Mouse (Mus musculus) ovary, adult 18-20 months (tissue): Measurements from ENCODE around the gene Esp1.
"Not testable (repeated sequence)": the region's sequence is repeated elsewhere in the genome, so short reads cannot be mapped to it uniquely, and the experiment has no call there.

ENCODE experiments used
- DNase-seq: peaks from one replicate; pipeline ENCODE4 v3.0.0; 2022; ENCODE audit warnings: low spot score, mixed read lengths

The Esp1 gene

GRCm38 (mm10) chr17:40726820-40727219 lies at the start of gene Esp1:
Gene Esp1, plus strand, starts transcription at chr17:40727120.
- no peak for DNase-seq

GRCm38 (mm10) chr17:40716273-40716672 lies 10.6 kb upstream of the Esp1 start:
- no peak for DNase-seq

- DNase-seq, result not testable (repeated sequence)
These were observed 9.9 kb upstream of the Esp1 start for GRCm38 (mm10) chr17:40717055-40717454.

GRCm38 (mm10) chr17:40731296-40731695 lies 4.4 kb downstream of the Esp1 start:
- no peak for DNase-seq

GRCm38 (mm10) chr17:40731724-40732123 lies 4.8 kb downstream of the Esp1 start:
- no peak for DNase-seq

- no peak for DNase-seq
These were observed 36.7 kb downstream of the Esp1 start for GRCm38 (mm10) chr17:40763662-40764061.

- DNase-seq, result no peak
These were observed 40.2 kb downstream of the Esp1 start for GRCm38 (mm10) chr17:40767120-40767519.
